Comparison of ENCODE assay signal across 38 mouse cellular contexts in genomic region chr11:96205426-96206131, GRCm38 (mm10). TPM values are rescaled to one million over a fixed set of nuclear protein-coding genes. Genes with fewer than 3 reads are reported as not detected.
DNase-seq lines count a peak whose midpoint lies in the region; ATAC-seq and TF ChIP-seq lines count a peak whose summit lies in the region.
"Had no signal": no experiment of that assay in that cellular context is flagged by ENCODE, and none has a peak within 500 bp of the region (broad histone marks: within the 10 kb centered on the region; RNA-seq: fewer than 3 reads in every experiment).

No protein-coding gene starts in this region.

- H3K79me2 ChIP-seq in heart, adult 2 months (replicated peaks; ENCODE audit: control insufficient read depth, insufficient read depth, low read length) = no peaks in the 10 kb centered on the region

- DNase-seq in hindbrain, embryonic 11.5 days (ENCODE audit: low spot score) = peak; percentile 35
- DNase-seq in heart, adult 2 months = no peak
- no peak for DNase-seq in heart, adult 11 months
- DNase-seq in kidney, adult 18-20 months = no peak
- DNase-seq: adrenal gland, adult 8-10 months; cerebellum, adult 9-10 months; cerebellum, postnatal 36 days; forebrain, postnatal 0 days; gastrocnemius, postnatal 10 days; heart, postnatal 36 days; kidney, adult 11 months; kidney, postnatal 36 days; liver, embryonic 13.5 days; lung, adult 18-20 months; lung, postnatal 4 days; right cerebral cortex, postnatal 14 days; thymus, adult 18-20 months; thymus, postnatal 4 days had no signal

- no peak overlapping the region for H3K4me2 ChIP-seq in hindbrain, embryonic 11.5 days (replicated peaks; ENCODE audit: low read depth, low read length)
- no peak overlapping the region for H3K4me2 ChIP-seq in hindbrain, embryonic 16.5 days (ENCODE audit: low read length)
- H3K4me2 ChIP-seq: embryonic facial prominence, embryonic 15.5 days; forebrain, embryonic 12.5 days; heart, embryonic 11.5 days; hindbrain, embryonic 13.5 days; kidney, embryonic 15.5 days; limb, embryonic 13.5 days; liver, embryonic 13.5 days had no signal

- H3K9ac ChIP-seq in hindbrain, embryonic 11.5 days (ENCODE audit: low read depth, low read length) = no peak overlapping the region
- H3K9ac ChIP-seq in hindbrain, embryonic 16.5 days (ENCODE audit: low read depth, low read length) = no peak overlapping the region
- H3K9ac ChIP-seq in heart, adult 2 months (ENCODE audit: low read depth, low read length) = no peak overlapping the region
- H3K9ac ChIP-seq: embryonic facial prominence, embryonic 15.5 days; forebrain, embryonic 12.5 days; forebrain, postnatal 0 days; hindbrain, embryonic 13.5 days; kidney, embryonic 15.5 days; limb, embryonic 13.5 days; liver, embryonic 13.5 days had no signal

- no peak for TF ChIP-seq CTCF in heart, adult 2 months (IDR thresholded peaks at IDR 0.05)

- peaks cover 85% of the 10 kb centered on the region for H3K27me3 ChIP-seq in hindbrain, embryonic 11.5 days (ENCODE audit: control insufficient read depth, insufficient read depth, low read length)
- peaks cover 74% of the 10 kb centered on the region for H3K27me3 ChIP-seq in hindbrain, embryonic 16.5 days (replicated peaks; ENCODE audit: control insufficient read depth, insufficient read depth, low read length)
- peaks cover 22% of the 10 kb centered on the region for H3K27me3 ChIP-seq in heart, adult 2 months (ENCODE audit: control insufficient read depth, insufficient read depth, low read length)

- H3K36me3 ChIP-seq in hindbrain, embryonic 11.5 days (ENCODE audit: control insufficient read depth, insufficient read depth, low read length) = no peaks in the 10 kb centered on the region
- H3K36me3 ChIP-seq in hindbrain, embryonic 16.5 days (ENCODE audit: control insufficient read depth, insufficient read depth, low read length) = no peaks in the 10 kb centered on the region
- H3K36me3 ChIP-seq in heart, adult 2 months (ENCODE audit: control insufficient read depth, insufficient read depth, low read length) = no peaks in the 10 kb centered on the region
- H3K36me3 ChIP-seq: embryonic facial prominence, embryonic 15.5 days; forebrain, embryonic 12.5 days; hindbrain, embryonic 13.5 days; kidney, embryonic 15.5 days; limb, embryonic 13.5 days; liver, embryonic 13.5 days had no signal

- no peaks in the 10 kb centered on the region for H3K9me3 ChIP-seq in hindbrain, embryonic 11.5 days (ENCODE audit: control insufficient read depth, low read length)
- H3K9me3 ChIP-seq in hindbrain, embryonic 16.5 days (ENCODE audit: control insufficient read depth, low read length) = no peaks in the 10 kb centered on the region
- H3K9me3 ChIP-seq: embryonic facial prominence, embryonic 15.5 days; forebrain, embryonic 12.5 days; hindbrain, embryonic 13.5 days; kidney, embryonic 15.5 days; liver, embryonic 13.5 days had no signal

- TF ChIP-seq EP300 in heart, adult 2 months (IDR thresholded peaks at IDR 0.05; ENCODE audit: insufficient read depth, low read depth, low read length) = no peak

- H3K4me1 ChIP-seq in hindbrain, embryonic 11.5 days (replicated peaks; ENCODE audit: control insufficient read depth, insufficient read depth, low read length) = no peaks in the 10 kb centered on the region
- no peaks in the 10 kb centered on the region for H3K4me1 ChIP-seq in hindbrain, embryonic 16.5 days (ENCODE audit: control insufficient read depth, insufficient read depth, low read depth, low read length)
- H3K4me1 ChIP-seq in heart, adult 2 months (ENCODE audit: control insufficient read depth, insufficient read depth, low read length) = no peaks in the 10 kb centered on the region
- H3K4me1 ChIP-seq: embryonic facial prominence, embryonic 15.5 days; forebrain, embryonic 12.5 days; hindbrain, embryonic 13.5 days; limb, embryonic 13.5 days; liver, embryonic 13.5 days had no signal

- no peak overlapping the region for H3K4me3 ChIP-seq in hindbrain, embryonic 11.5 days (ENCODE audit: low read depth, low read length)
- no peak overlapping the region for H3K4me3 ChIP-seq in hindbrain, embryonic 16.5 days (ENCODE audit: low read length)
- no peak overlapping the region for H3K4me3 ChIP-seq in heart, adult 2 months
- H3K4me3 ChIP-seq: embryonic facial prominence, embryonic 15.5 days; forebrain, embryonic 12.5 days; hindbrain, embryonic 13.5 days; kidney, embryonic 15.5 days; layer of hippocampus, adult 2 months; limb, embryonic 13.5 days; liver, embryonic 13.5 days had no signal

- WGBS in hindbrain, embryonic 11.5 days = 6% methylated on average over 15 of the region's 15 CpGs
- 4% methylated on average over 15 of the region's 15 CpGs for WGBS in hindbrain, embryonic 16.5 days
- WGBS in heart, adult 2 months = 7% methylated on average over 15 of the region's 15 CpGs

- ATAC-seq in hindbrain, embryonic 11.5 days (ENCODE audit: low FRiP score) = no peak
- no peak for ATAC-seq in hindbrain, embryonic 16.5 days
- ATAC-seq in CD4-positive, CD25-positive, alpha-beta regulatory T cell, adult 4 months = peak; percentile 47
- 0 out of 2 replicates have a peak, but pooled peaks have one; percentile 42 for ATAC-seq in common myeloid progenitor, adult 5-6 weeks (replicated peaks; ENCODE audit: low read depth, poor library complexity, severe bottlenecking)
- ATAC-seq in monocyte, adult 5-6 weeks (replicated peaks; ENCODE audit: insufficient number of reproducible peaks, low FRiP score, low TSS enrichment, poor library complexity, severe bottlenecking) = 0 out of 2 replicates have a peak, but pooled peaks have one; percentile 43
- ATAC-seq: forebrain, postnatal 0 days; inflammation-experienced regulatory T-cells, adult 6 months; lung, postnatal 0 days; midbrain, embryonic 16.5 days had no signal

- no peak for TF ChIP-seq POLR2A in heart, adult 2 months (IDR thresholded peaks at IDR 0.05; ENCODE audit: insufficient read depth, low read depth, low read length)

- no peak overlapping the region for H3K27ac ChIP-seq in hindbrain, embryonic 11.5 days (ENCODE audit: low read depth, low read length)
- no peak overlapping the region for H3K27ac ChIP-seq in hindbrain, embryonic 16.5 days (ENCODE audit: low read depth, low read length)
- H3K27ac ChIP-seq in heart, adult 2 months = no peak overlapping the region
- H3K27ac ChIP-seq: embryonic facial prominence, embryonic 15.5 days; forebrain, embryonic 12.5 days; hindbrain, embryonic 13.5 days; kidney, embryonic 15.5 days; layer of hippocampus, adult 2 months; limb, embryonic 13.5 days; liver, embryonic 13.5 days; stomach, postnatal 0 days had no signal

- intact Hi-C loops in heart, adult 2 months (cut with DNase I) = loop anchor here (10.0 kb wide), 1 partner anchor 201 kb away; the partner anchor contains the start of gene Igf2bp1

RNA-seq across cellular contexts. Expression of gene Hoxb13, which starts 11.5 kb away (rescaled TPM):
- not detected in 2 replicates for polyA plus RNA-seq in hindbrain, embryonic 11.5 days (2014; fragmentation: Nextera tagmentation; extraction: Ambion mirVana)
- not detected in 2 replicates for polyA plus RNA-seq in hindbrain, embryonic 16.5 days (2015; fragmentation: Nextera tagmentation; extraction: Ambion mirVana)
- polyA plus RNA-seq in CD4-positive, CD25-positive, alpha-beta regulatory T cell, adult 4 months (2017; shearing (Covaris generic)) = not detected
- total RNA-seq in common myeloid progenitor, adult 5-6 weeks (2017) = not detected in 2 replicates
- total RNA-seq in monocyte, adult 5-6 weeks (2017) = not detected in 3 replicates
- total RNA-seq in heart, adult 2 months (2021) = not detected
- not detected in 2 replicates for polyA plus RNA-seq in heart, adult 2 months (2012; rRNA removed)
- total RNA-seq: adrenal gland, adult 8-10 months; adrenal gland, postnatal 4 days; forebrain, postnatal 0 days; gastrocnemius, postnatal 10 days; heart, postnatal 36 days; layer of hippocampus, adult 2 months; layer of hippocampus, postnatal 14 days; left cerebral cortex, adult 8-10 months; left cerebral cortex, postnatal 36 days had no signal
- polyA plus RNA-seq: embryonic facial prominence, embryonic 15.5 days; forebrain, embryonic 12.5 days; forebrain, postnatal 0 days; heart, embryonic 11.5 days; hindbrain, embryonic 13.5 days; inflammation-experienced regulatory T-cells, adult 6 months; limb, embryonic 13.5 days; liver, embryonic 13.5 days; lung, postnatal 0 days; midbrain, embryonic 16.5 days; neural tube, embryonic 14.5 days; stomach, postnatal 0 days had no signal

Comparison
In these comparisons a context has a peak if more than half of its experiments do, and no peak if none do; other contexts are left out.
1. ATAC-seq: peak in CD4-positive, CD25-positive, alpha-beta regulatory T cell, adult 4 months (single experiment), common myeloid progenitor, adult 5-6 weeks (single experiment) and monocyte, adult 5-6 weeks (single experiment); none in hindbrain, embryonic 11.5 days (single experiment) and hindbrain, embryonic 16.5 days (single experiment).